In genomic region chr2:26932473-26933303, GRCm38 (mm10) we compare ENCODE assay signal across 7 mouse cellular contexts. TPM values are rescaled to one million over a fixed set of nuclear protein-coding genes. Genes with fewer than 3 reads are reported as not detected.
A peak's percentile ranks its signal among the peaks of the same experiment; 100 is the strongest.
DNase-seq lines count a peak whose midpoint lies in the region; ATAC-seq and TF ChIP-seq lines count a peak whose summit lies in the region.

No protein-coding gene starts in this region.

- no peak for TF ChIP-seq CTCF in cerebellum, adult 2 months (IDR thresholded peaks at IDR 0.05; ENCODE audit: borderline replicate concordance, insufficient read depth, low read depth, low read length)

- H3K36me3 ChIP-seq in heart, embryonic 14.5 days (ENCODE audit: control insufficient read depth, insufficient read depth, low read length): peaks cover 43% of the 10 kb centered on the region
- H3K36me3 ChIP-seq in midbrain, embryonic 15.5 days (replicated peaks): no peaks in the 10 kb centered on the region

- H3K27me3 ChIP-seq in cerebellum, adult 2 months (ENCODE audit: control insufficient read depth, insufficient read depth, low read length): no peaks in the 10 kb centered on the region
- H3K27me3 ChIP-seq in heart, embryonic 14.5 days (ENCODE audit: control insufficient read depth, insufficient read depth, low read length): no peaks in the 10 kb centered on the region
- H3K27me3 ChIP-seq in midbrain, embryonic 15.5 days (replicated peaks): no peaks in the 10 kb centered on the region

- peak overlapping the region; percentile 99 for H3K9ac ChIP-seq in heart, embryonic 14.5 days (ENCODE audit: low read length)
- peak overlapping the region; percentile 97 for H3K9ac ChIP-seq in midbrain, embryonic 15.5 days

- peak; percentile 40 for DNase-seq in thymus, postnatal 0 days (ENCODE audit: low spot score)
- no peak for DNase-seq in thymus, postnatal 4 days
- DNase-seq in cerebellum, adult 2 months: peak; percentile 62 to 63
- DNase-seq in kidney, postnatal 36 days: peak; percentile 66 to 74

- WGBS in cerebellum, adult 2 months: under 1% methylated on average over 49 of the region's 49 CpGs
- under 1% methylated on average over 45 of the region's 49 CpGs for WGBS in heart, embryonic 14.5 days
- 3% methylated on average over 39 of the region's 49 CpGs for WGBS in midbrain, embryonic 15.5 days

- peak overlapping the region; percentile 77 for H3K4me2 ChIP-seq in heart, embryonic 14.5 days (ENCODE audit: low read length)
- peak overlapping the region; percentile 96 for H3K4me2 ChIP-seq in midbrain, embryonic 15.5 days

- no peaks in the 10 kb centered on the region for H3K9me3 ChIP-seq in heart, embryonic 14.5 days (ENCODE audit: control insufficient read depth, low read length)
- H3K9me3 ChIP-seq in midbrain, embryonic 15.5 days: no peaks in the 10 kb centered on the region

- peak overlapping the region; percentile 85 for H3K4me3 ChIP-seq in cerebellum, adult 2 months (replicated peaks; ENCODE audit: insufficient read depth, low read depth, low read length)
- peak overlapping the region; percentile 71 to 92 for H3K4me3 ChIP-seq in heart, embryonic 14.5 days (ENCODE audit: control insufficient read depth in 1 of 2, insufficient read depth in 1 of 2, low read depth in 1 of 2, low read length in 2 of 2)
- peak overlapping the region; percentile 98 for H3K4me3 ChIP-seq in midbrain, embryonic 15.5 days

- TF ChIP-seq POLR2A in cerebellum, adult 2 months (IDR thresholded peaks at IDR 0.05; ENCODE audit: borderline replicate concordance, insufficient read depth, low read length): no peak

- peak overlapping the region; percentile 81; the same call in 1 of the 2 replicates for H3K27ac ChIP-seq in cerebellum, adult 2 months (ENCODE audit: insufficient read depth, low read length)
- peak overlapping the region; percentile 86 to 92 for H3K27ac ChIP-seq in heart, embryonic 14.5 days (replicated peaks in 1 of 2; ENCODE audit: control insufficient read depth in 1 of 2, insufficient read depth in 1 of 2, low read depth in 2 of 2, low read length in 2 of 2)
- H3K27ac ChIP-seq in midbrain, embryonic 15.5 days: peak overlapping the region; percentile 81

- peak; percentile 34 for ATAC-seq in heart, embryonic 14.5 days (ENCODE audit: insufficient number of reproducible peaks, insufficient read depth, low FRiP score, low read depth)
- ATAC-seq in midbrain, embryonic 15.5 days (replicated peaks): peak; percentile 51; the same call in 1 of the 2 replicates
- ATAC-seq in inflammation-experienced regulatory T-cells, adult 6 months: no peak

- peaks cover 13% of the 10 kb centered on the region for H3K4me1 ChIP-seq in cerebellum, adult 2 months (ENCODE audit: control insufficient read depth, insufficient read depth, low read length)
- H3K4me1 ChIP-seq in heart, embryonic 14.5 days (ENCODE audit: control insufficient read depth in 2 of 2, insufficient read depth in 2 of 2, low read length in 2 of 2): peaks cover 6 to 41% of the 10 kb centered on the region in 2 experiments
- H3K4me1 ChIP-seq in midbrain, embryonic 15.5 days: peaks cover 26% of the 10 kb centered on the region

RNA-seq across cellular contexts. Expression of gene Surf4, which starts 1.0 kb away (rescaled TPM):
- 168 and 172 TPM in 2 replicates for polyA plus RNA-seq in thymus, postnatal 0 days (2015; fragmentation: Nextera tagmentation; extraction: Ambion mirVana)
- polyA plus RNA-seq in cerebellum, adult 2 months (2012; rRNA removed): 54.9 and 60.5 TPM in 2 replicates
- 162 and 171 TPM in 2 replicates for polyA plus RNA-seq in heart, embryonic 14.5 days (2014; fragmentation: Nextera tagmentation; extraction: Ambion mirVana)
- 107 and 110 TPM in 2 replicates for polyA plus RNA-seq in midbrain, embryonic 15.5 days (2015; fragmentation: Nextera tagmentation; extraction: Ambion mirVana)
- 100 to 1,000 TPM in 1 of 3 experiments, 10 to 100 TPM in 2; 80.1 to 102 (median 86.7) TPM for polyA plus RNA-seq in inflammation-experienced regulatory T-cells, adult 6 months (2017; shearing (Covaris generic))

RNA-seq across cellular contexts. Expression of gene Stkld1, which starts 1.2 kb away (rescaled TPM):
- 0.53 and 0.57 TPM in 2 replicates for polyA plus RNA-seq in thymus, postnatal 0 days (2015; fragmentation: Nextera tagmentation; extraction: Ambion mirVana)
- 0.28 and 0.30 TPM in 2 replicates for polyA plus RNA-seq in cerebellum, adult 2 months (2012; rRNA removed)
- not detected in 2 replicates for polyA plus RNA-seq in heart, embryonic 14.5 days (2014; fragmentation: Nextera tagmentation; extraction: Ambion mirVana)
- polyA plus RNA-seq in midbrain, embryonic 15.5 days (2015; fragmentation: Nextera tagmentation; extraction: Ambion mirVana): 0.13 and 0.54 TPM in 2 replicates
- under 1 TPM; 0.16 to 0.36 (median 0.34) TPM for polyA plus RNA-seq in inflammation-experienced regulatory T-cells, adult 6 months (2017; shearing (Covaris generic))

RNA-seq across cellular contexts. Expression of gene Surf1, which starts 16.4 kb away (rescaled TPM):
- polyA plus RNA-seq in thymus, postnatal 0 days (2015; fragmentation: Nextera tagmentation; extraction: Ambion mirVana): 76.9 and 78.2 TPM in 2 replicates
- polyA plus RNA-seq in cerebellum, adult 2 months (2012; rRNA removed): 153 and 159 TPM in 2 replicates
- 44.8 and 48.4 TPM in 2 replicates for polyA plus RNA-seq in heart, embryonic 14.5 days (2014; fragmentation: Nextera tagmentation; extraction: Ambion mirVana)
- polyA plus RNA-seq in midbrain, embryonic 15.5 days (2015; fragmentation: Nextera tagmentation; extraction: Ambion mirVana): 83.4 and 85.4 TPM in 2 replicates
- polyA plus RNA-seq in inflammation-experienced regulatory T-cells, adult 6 months (2017; shearing (Covaris generic)): 100 to 1,000 TPM; 110 to 139 (median 122) TPM

RNA-seq across cellular contexts. Expression of gene Surf2, which starts 16.5 kb away (rescaled TPM):
- polyA plus RNA-seq in thymus, postnatal 0 days (2015; fragmentation: Nextera tagmentation; extraction: Ambion mirVana): 46.7 and 48.3 TPM in 2 replicates
- 58.6 and 60.9 TPM in 2 replicates for polyA plus RNA-seq in cerebellum, adult 2 months (2012; rRNA removed)
- 26.2 and 28.4 TPM in 2 replicates for polyA plus RNA-seq in heart, embryonic 14.5 days (2014; fragmentation: Nextera tagmentation; extraction: Ambion mirVana)
- polyA plus RNA-seq in midbrain, embryonic 15.5 days (2015; fragmentation: Nextera tagmentation; extraction: Ambion mirVana): 58.4 and 63.5 TPM in 2 replicates
- 10 to 100 TPM; 31.8 to 57.2 (median 52.2) TPM for polyA plus RNA-seq in inflammation-experienced regulatory T-cells, adult 6 months (2017; shearing (Covaris generic))

RNA-seq across cellular contexts. Expression of gene Rpl7a, which starts 22.1 kb away (rescaled TPM):
- 763 and 778 TPM in 2 replicates for polyA plus RNA-seq in thymus, postnatal 0 days (2015; fragmentation: Nextera tagmentation; extraction: Ambion mirVana)
- polyA plus RNA-seq in cerebellum, adult 2 months (2012; rRNA removed): 670 and 676 TPM in 2 replicates
- polyA plus RNA-seq in heart, embryonic 14.5 days (2014; fragmentation: Nextera tagmentation; extraction: Ambion mirVana): 410 and 428 TPM in 2 replicates
- 421 and 428 TPM in 2 replicates for polyA plus RNA-seq in midbrain, embryonic 15.5 days (2015; fragmentation: Nextera tagmentation; extraction: Ambion mirVana)
- 1,000 to 10,000 TPM in 1 of 3 experiments, 100 to 1,000 TPM in 2; 540 to 1,152 (median 653) TPM for polyA plus RNA-seq in inflammation-experienced regulatory T-cells, adult 6 months (2017; shearing (Covaris generic))
